Mouse (Mus musculus): ENCODE data around the gene Otoa. TPM values are rescaled to one million over a fixed set of nuclear protein-coding genes. Genes with fewer than 3 reads are reported as not detected.
A peak's percentile ranks its signal among the peaks of the same experiment; 100 is the strongest.

Otoa gene
- polyA plus RNA-seq, 1 experiment from 2014 or later: not detected

- no peak for ATAC-seq (replicated peaks; ENCODE audit: insufficient number of reproducible peaks, low FRiP score, low TSS enrichment)
- 50% methylated on average over 11 of the region's 11 CpGs for WGBS (ENCODE audit: insufficient replicate concordance)
- Histone ChIP-seq H3K4me2 (no peak within 1 kb of the TSS), H3K4me1 (ENCODE audit: control insufficient read depth, insufficient read depth, low read length) (peaks cover 15% of the 10 kb centered on the region), H3K27me3 (ENCODE audit: control insufficient read depth, insufficient read depth, low read length) (no peaks in the 10 kb centered on the region), H3K4me3 (ENCODE audit: low read depth, low read length) (no peak within 1 kb of the TSS), H3K36me3 (ENCODE audit: control insufficient read depth, insufficient read depth, low read length) (peaks cover 12% of the 10 kb centered on the region), H3K9ac (ENCODE audit: low read depth, low read length) (0 out of 2 replicates have a peak within 1 kb of the TSS, but pooled peaks have one; percentile 39), H3K9me3 (replicated peaks; ENCODE audit: control insufficient read depth, low read length) (no peaks in the 10 kb centered on the region), H3K27ac (ENCODE audit: low read depth, low read length) (peak within 1 kb of the TSS; percentile 64)
These were observed 7.2 kb upstream of the Otoa start, which contains the start of gene Igsf6 for GRCm38 (mm10) chr7:121074281-121074680. TSS of gene Igsf6 (minus strand) at chr7:121074572.

DNA sequence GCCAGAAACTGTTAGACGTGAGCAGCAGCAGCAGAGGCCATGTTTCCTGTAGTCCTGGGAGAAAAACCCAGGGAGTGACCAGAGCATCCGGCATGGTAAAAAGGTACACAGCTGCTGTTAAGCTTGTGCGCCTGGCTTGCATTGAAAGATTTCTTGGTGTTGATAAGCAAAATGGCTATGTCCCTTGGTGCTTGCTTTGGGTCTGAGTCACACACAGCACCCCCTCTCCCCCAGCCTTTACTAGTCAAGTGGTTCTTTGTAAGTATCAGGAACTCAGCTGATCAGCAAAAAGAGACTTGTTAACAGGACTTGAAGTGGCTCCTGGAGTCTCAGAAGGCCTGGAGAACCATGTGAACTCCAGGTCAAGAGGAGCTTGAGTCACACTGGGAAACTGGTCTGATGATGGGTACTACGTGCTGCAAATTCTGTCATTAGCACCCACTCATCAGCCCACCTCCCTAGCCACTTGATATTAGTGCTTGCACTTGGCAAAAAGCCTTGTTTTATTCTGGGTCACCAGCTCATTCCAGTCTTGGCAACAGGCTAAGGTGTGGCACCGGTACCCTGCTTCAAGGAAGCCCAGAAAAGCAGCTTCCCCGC is 6.5 kb upstream of the Otoa start:
- Histone ChIP-seq H3K9me3 (replicated peaks; ENCODE audit: control insufficient read depth, low read length) (no peaks in the 10 kb centered on the region), H3K27me3 (ENCODE audit: control insufficient read depth, insufficient read depth, low read length) (no peaks in the 10 kb centered on the region), H3K4me2 (no peak overlapping the region), H3K27ac (ENCODE audit: low read depth, low read length) (peak overlapping the region; percentile 64), H3K36me3 (ENCODE audit: control insufficient read depth, insufficient read depth, low read length) (peaks cover 12% of the 10 kb centered on the region), H3K9ac (ENCODE audit: low read depth, low read length) (no peak overlapping the region), H3K4me1 (ENCODE audit: control insufficient read depth, insufficient read depth, low read length) (peaks cover 15% of the 10 kb centered on the region), H3K4me3 (ENCODE audit: low read depth, low read length) (no peak overlapping the region)
- WGBS (ENCODE audit: insufficient replicate concordance): 58% methylated on average over 6 of the region's 6 CpGs
- no peak for ATAC-seq (replicated peaks; ENCODE audit: insufficient number of reproducible peaks, low FRiP score, low TSS enrichment)

GRCm38 (mm10) chr7:121075416-121075815 is 6.0 kb upstream of the Otoa start:
- H3K4me2 ChIP-seq: no peak overlapping the region

GRCm38 (mm10) chr7:121077311-121077710 is 4.1 kb upstream of the Otoa start:
- Histone ChIP-seq H3K36me3 (ENCODE audit: control insufficient read depth, insufficient read depth, low read length) (peaks cover 9% of the 10 kb centered on the region; the same call in 1 of the 2 replicates), H3K9me3 (replicated peaks; ENCODE audit: control insufficient read depth, low read length) (no peaks in the 10 kb centered on the region), H3K27me3 (ENCODE audit: control insufficient read depth, insufficient read depth, low read length) (no peaks in the 10 kb centered on the region), H3K4me1 (ENCODE audit: control insufficient read depth, insufficient read depth, low read length) (peaks cover 15% of the 10 kb centered on the region), H3K4me2 (no peak overlapping the region), H3K4me3 (ENCODE audit: low read depth, low read length) (no peak overlapping the region), H3K9ac (ENCODE audit: low read depth, low read length) (no peak overlapping the region), H3K27ac (ENCODE audit: low read depth, low read length) (no peak overlapping the region)
- no peak for ATAC-seq (replicated peaks; ENCODE audit: insufficient number of reproducible peaks, low FRiP score, low TSS enrichment)
- WGBS (ENCODE audit: insufficient replicate concordance): 89% methylated on average over 6 of the region's 6 CpGs

More at GRCm38 (mm10) chr7:121075416-121075815, 6.0 kb upstream of the Otoa start:
- peak overlapping the region; percentile 64; the same call in 1 of the 2 replicates for H3K27ac ChIP-seq (ENCODE audit: low read depth, low read length)
- ATAC-seq (replicated peaks; ENCODE audit: insufficient number of reproducible peaks, low FRiP score, low TSS enrichment): no peak
- H3K27me3 ChIP-seq (ENCODE audit: control insufficient read depth, insufficient read depth, low read length): no peaks in the 10 kb centered on the region
- H3K4me1 ChIP-seq (ENCODE audit: control insufficient read depth, insufficient read depth, low read length): peaks cover 15% of the 10 kb centered on the region
- no peaks in the 10 kb centered on the region for H3K9me3 ChIP-seq (replicated peaks; ENCODE audit: control insufficient read depth, low read length)
- H3K36me3 ChIP-seq (ENCODE audit: control insufficient read depth, insufficient read depth, low read length): peaks cover 12% of the 10 kb centered on the region
- H3K4me3 ChIP-seq (ENCODE audit: low read depth, low read length): no peak overlapping the region
- WGBS (ENCODE audit: insufficient replicate concordance): 80% methylated on average over 5 of the region's 5 CpGs
- H3K9ac ChIP-seq (ENCODE audit: low read depth, low read length): no peak overlapping the region

- no peak for ATAC-seq (replicated peaks; ENCODE audit: insufficient number of reproducible peaks, low FRiP score, low TSS enrichment)
- Histone ChIP-seq H3K36me3 (ENCODE audit: control insufficient read depth, insufficient read depth, low read length) (peaks cover 9% of the 10 kb centered on the region; the same call in 1 of the 2 replicates), H3K9me3 (replicated peaks; ENCODE audit: control insufficient read depth, low read length) (no peaks in the 10 kb centered on the region), H3K27ac (ENCODE audit: low read depth, low read length) (no peak overlapping the region), H3K9ac (ENCODE audit: low read depth, low read length) (no peak overlapping the region), H3K4me2 (no peak overlapping the region), H3K4me1 (ENCODE audit: control insufficient read depth, insufficient read depth, low read length) (peaks cover 15% of the 10 kb centered on the region), H3K4me3 (ENCODE audit: low read depth, low read length) (no peak overlapping the region), H3K27me3 (ENCODE audit: control insufficient read depth, insufficient read depth, low read length) (no peaks in the 10 kb centered on the region)
- 39% methylated on average over 5 of the region's 5 CpGs for WGBS (ENCODE audit: insufficient replicate concordance)
These were observed 3.6 kb upstream of the Otoa start for GRCm38 (mm10) chr7:121077829-121078228.

GRCm38 (mm10) chr7:121081816-121082215 is 366 bp downstream of the Otoa start:
- ATAC-seq (replicated peaks; ENCODE audit: insufficient number of reproducible peaks, low FRiP score, low TSS enrichment): no peak
- H3K4me2 ChIP-seq: no peak overlapping the region
- H3K27ac ChIP-seq (ENCODE audit: low read depth, low read length): no peak overlapping the region
- WGBS (ENCODE audit: insufficient replicate concordance): 82% methylated on average over 2 of the region's 2 CpGs
- H3K4me3 ChIP-seq (ENCODE audit: low read depth, low read length): no peak overlapping the region
- no peaks in the 10 kb centered on the region for H3K9me3 ChIP-seq (replicated peaks; ENCODE audit: control insufficient read depth, low read length)
- H3K36me3 ChIP-seq (ENCODE audit: control insufficient read depth, insufficient read depth, low read length): peaks cover 8% of the 10 kb centered on the region; the same call in 1 of the 2 replicates
- no peaks in the 10 kb centered on the region for H3K27me3 ChIP-seq (ENCODE audit: control insufficient read depth, insufficient read depth, low read length)
- H3K4me1 ChIP-seq (ENCODE audit: control insufficient read depth, insufficient read depth, low read length): 0 out of 2 replicates have a peak, but pooled peaks cover 5% of the 10 kb centered on the region
- no peak overlapping the region for H3K9ac ChIP-seq (ENCODE audit: low read depth, low read length)

- H3K36me3 ChIP-seq (ENCODE audit: control insufficient read depth, insufficient read depth, low read length): 0 out of 2 replicates have a peak, but pooled peaks cover 2% of the 10 kb centered on the region
- H3K4me2 ChIP-seq: no peak overlapping the region
- no peak overlapping the region for H3K27ac ChIP-seq (ENCODE audit: low read depth, low read length)
- no peaks in the 10 kb centered on the region for H3K27me3 ChIP-seq (ENCODE audit: control insufficient read depth, insufficient read depth, low read length)
- 0 out of 2 replicates have a peak, but pooled peaks cover 5% of the 10 kb centered on the region for H3K4me1 ChIP-seq (ENCODE audit: control insufficient read depth, insufficient read depth, low read length)
- no peak overlapping the region for H3K9ac ChIP-seq (ENCODE audit: low read depth, low read length)
- H3K4me3 ChIP-seq (ENCODE audit: low read depth, low read length): no peak overlapping the region
- H3K9me3 ChIP-seq (replicated peaks; ENCODE audit: control insufficient read depth, low read length): no peaks in the 10 kb centered on the region
- WGBS (ENCODE audit: insufficient replicate concordance): 78% methylated on average over 9 of the region's 9 CpGs
- ATAC-seq (replicated peaks; ENCODE audit: insufficient number of reproducible peaks, low FRiP score, low TSS enrichment): no peak
These were observed 1.6 kb downstream of the Otoa start for GRCm38 (mm10) chr7:121082949-121083513.

DNA sequence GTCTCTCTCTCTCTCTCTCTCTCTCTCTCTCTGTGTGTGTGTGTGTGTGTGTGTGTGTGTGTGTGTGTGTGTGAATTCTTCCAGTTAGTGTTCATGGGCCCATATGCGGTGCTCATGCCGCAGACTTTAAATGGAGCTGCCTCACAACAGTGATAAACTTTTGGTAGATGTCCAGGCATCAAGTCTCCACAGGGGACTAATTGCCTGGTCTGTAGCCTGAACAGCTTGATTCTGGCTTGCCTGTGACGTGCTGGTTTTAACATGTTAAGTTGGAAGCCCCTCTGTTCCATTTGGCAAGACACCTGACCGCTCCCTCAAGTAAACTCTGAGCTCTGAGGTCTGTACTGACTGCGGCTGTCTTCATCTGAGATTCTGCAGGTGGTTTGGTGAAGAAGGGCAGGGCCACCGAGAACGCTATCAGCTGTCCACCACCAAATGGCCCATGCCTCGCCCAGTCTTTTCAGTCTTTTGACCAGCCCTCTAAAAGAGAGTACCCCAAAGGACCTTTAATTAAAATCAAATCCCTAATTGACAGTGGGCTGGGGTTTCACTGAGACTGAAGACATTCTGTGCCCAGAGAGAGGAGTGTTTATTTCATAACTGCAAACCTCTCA is 3.5 kb downstream of the Otoa start:
- Histone ChIP-seq H3K9me3 (replicated peaks; ENCODE audit: control insufficient read depth, low read length) (no peaks in the 10 kb centered on the region), H3K4me2 (0 out of 2 replicates have a peak overlapping the region, but pooled peaks have one; percentile 8), H3K4me3 (ENCODE audit: low read depth, low read length) (no peak overlapping the region), H3K36me3 (ENCODE audit: control insufficient read depth, insufficient read depth, low read length) (no peaks in the 10 kb centered on the region), H3K9ac (ENCODE audit: low read depth, low read length) (peak overlapping the region; percentile 46; the same call in 1 of the 2 replicates), H3K27me3 (ENCODE audit: control insufficient read depth, insufficient read depth, low read length) (no peaks in the 10 kb centered on the region), H3K27ac (ENCODE audit: low read depth, low read length) (peak overlapping the region; percentile 46; the same call in 1 of the 2 replicates), H3K4me1 (ENCODE audit: control insufficient read depth, insufficient read depth, low read length) (0 out of 2 replicates have a peak, but pooled peaks cover 5% of the 10 kb centered on the region)
- no peak for ATAC-seq (replicated peaks; ENCODE audit: insufficient number of reproducible peaks, low FRiP score, low TSS enrichment)
- WGBS (ENCODE audit: insufficient replicate concordance): 68% methylated on average over 8 of the region's 8 CpGs
